Mouse (Mus musculus): ENCODE measurements around the gene Vmn1r37.
"Not testable (repeated sequence)": the region's sequence is repeated elsewhere in the genome, so short reads cannot be mapped to it uniquely, and the experiment has no call there.

DNA sequence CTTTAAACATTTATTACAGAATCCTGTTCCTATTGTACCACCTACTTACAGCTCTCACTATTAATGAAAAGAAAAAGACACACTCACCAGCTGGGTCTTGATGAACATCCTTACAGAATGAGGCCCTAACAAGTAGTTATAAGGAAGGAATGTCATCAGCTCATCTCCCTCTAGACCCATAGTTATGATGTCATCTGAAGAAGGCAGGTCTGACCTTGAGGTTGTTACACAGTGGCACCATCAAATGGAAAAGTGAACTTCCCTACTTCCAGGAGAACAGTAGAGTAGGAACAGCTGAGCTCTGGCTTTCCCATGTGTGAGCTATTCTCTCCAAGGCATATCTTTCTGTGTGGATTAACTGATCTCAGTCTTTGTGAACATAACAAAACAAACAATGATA, 53.3 kb downstream of the Vmn1r37 start, which contains the start of gene Vmn1r38:
- not testable (repeated sequence) for TF ChIP-seq GATA1 (IDR thresholded peaks at IDR 0.05; ENCODE audit: borderline replicate concordance, low read length); FLI1 (IDR thresholded peaks at IDR 0.05; ENCODE audit: low read length)

Data from megakaryocyte, embryonic 14.5 days (primary cell).